Mouse (Mus musculus) ES-Bruce4 (cell line): ENCODE data around the gene Dctpp1.
A peak's percentile ranks its signal among the peaks of the same experiment; 100 is the strongest.

Experiments used
- EP300 ChIP-seq: IDR thresholded peaks from 2 replicates; pipeline ENCODE4 v1.6.1; 2011; ENCODE audit warnings: low read depth, low read length; ENCODE audit not compliant: insufficient read depth
- POLR2A ChIP-seq: IDR thresholded peaks from one replicate; pipeline ENCODE4 v1.8.1; 2011; ENCODE audit warnings: low read length; ENCODE audit not compliant: insufficient read depth

DNA sequence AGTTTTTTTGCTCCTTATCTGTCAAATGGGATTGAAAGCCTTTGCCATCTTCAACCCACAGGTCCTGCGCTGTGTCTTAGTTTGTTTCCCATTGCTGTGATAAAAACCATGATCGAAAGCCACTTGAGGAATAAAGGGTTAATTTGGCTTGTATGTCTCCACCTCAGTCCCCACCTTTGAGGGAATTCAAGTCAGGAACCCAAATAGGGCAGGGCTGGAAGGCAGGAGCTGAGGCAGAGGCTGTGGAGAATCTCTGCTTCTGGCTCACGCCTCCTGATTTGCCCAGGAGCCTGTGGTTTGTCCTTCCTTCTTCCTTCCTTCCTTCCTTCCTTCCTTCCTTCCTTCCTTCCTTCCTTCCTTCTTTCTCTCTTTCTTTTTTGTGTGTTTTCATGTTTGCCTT lies 37.4 kb downstream of the Dctpp1 start:
- TF ChIP-seq POLR2A (no peak), EP300 (0 out of 2 replicates have a peak, but pooled peaks have one; percentile 37)
